Mouse (Mus musculus) forebrain, postnatal 0 days (tissue): ENCODE data around the gene Scarb1. TPM values are rescaled to one million over a fixed set of nuclear protein-coding genes. Genes with fewer than 3 reads are reported as not detected.
A peak's percentile ranks its signal among the peaks of the same experiment; 100 is the strongest.

Experiments
- ATAC-seq: fragments of 200-750 bp; cut with Nextera tagmentation; 2 replicates; pipeline ENCODE4 v1.8.0; 2017; ENCODE audit warnings: mild to moderate bottlenecking, moderate library complexity
- DNase-seq: peaks from one replicate; pipeline ENCODE4 v3.0.0-alpha.2; 2015
- H3K27ac ChIP-seq: fragments of 300-500 bp; sonication (generic); 2 replicates; pipeline ENCODE4 v1.5.1; 2014; ENCODE audit warnings: low read depth, mild to moderate bottlenecking, antibody characterized with exemption, low read length, moderate library complexity, mixed read lengths
- H3K27me3 ChIP-seq: fragments of 300-500 bp; sonication (generic); 2 replicates; pipeline ENCODE4 v1.6.1; 2014; ENCODE audit warnings: mild to moderate bottlenecking, low read length, mixed read lengths; ENCODE audit not compliant: insufficient read depth
- H3K36me3 ChIP-seq: fragments of 300-500 bp; sonication (generic); 2 replicates; pipeline ENCODE4 v1.6.1; 2014; ENCODE audit warnings: mild to moderate bottlenecking, moderate library complexity; ENCODE audit not compliant: insufficient read depth
- H3K4me1 ChIP-seq: fragments of 300-500 bp; sonication (generic); 2 replicates; pipeline ENCODE4 v1.6.1; 2014; ENCODE audit warnings: antibody characterized with exemption; ENCODE audit not compliant: insufficient read depth
- H3K4me2 ChIP-seq: fragments of 300-500 bp; sonication (generic); 2 replicates; pipeline ENCODE4 v1.6.1; 2014; ENCODE audit warnings: low read depth, mild to moderate bottlenecking, moderate library complexity
- H3K4me3 ChIP-seq: fragments of 300-500 bp; sonication (generic); 2 replicates; pipeline ENCODE4 v1.5.1; 2014; ENCODE audit warnings: low read depth, low read length, mixed read lengths
- H3K9ac ChIP-seq: fragments of 300-500 bp; sonication (generic); 2 replicates; pipeline ENCODE4 v1.6.1; 2014; ENCODE audit warnings: mild to moderate bottlenecking
- H3K9me3 ChIP-seq: fragments of 300-500 bp; sonication (generic); 2 replicates; pipeline ENCODE4 v1.6.1; 2016; ENCODE audit warnings: low read length
- CTCF ChIP-seq: sonication (generic); IDR thresholded peaks from 2 replicates; pipeline ENCODE4 v1.5.1; 2016; ENCODE audit warnings: antibody characterized with exemption, control low read depth, low read depth
- WGBS: fragments of 180-500 bp; shearing (Covaris S2); extraction: QIAGEN DNeasy Blood & Tissue Kit; methylation state at CpG from one replicate; pipeline ENCODE4 v1.1.7; 2014; 5-methylcytosine and 5-hydroxymethylcytosine counted together
- polyA plus RNA-seq: library from polyadenylated mRNA; unstranded; fragments of >200 nt; fragmentation: Nextera tagmentation; extraction: Ambion mirVana; gene quantifications from 2 replicates; pipeline ENCODE4 v1.2.1, GENCODE M21; 2015
- total RNA-seq: library from RNA; depleted of rRNA; stranded (reverse); fragments of >200 nt; gene quantifications from 2 replicates; pipeline ENCODE4 v1.2.3, GENCODE M21; 2014

Scarb1 gene
- total and polyA plus RNA-seq, 2 experiments from 2014 or later: 52.7 to 55.9 TPM

GRCm38 (mm10) chr5:125276765-125277164, 64.1 kb downstream of the Scarb1 start:
- WGBS: 59% methylated on average over 4 of the region's 4 CpGs
- DNase-seq (no peak), ATAC-seq (no peak)
- no peak overlapping the region for H3K9ac ChIP-seq
- peaks cover 10% of the 10 kb centered on the region for H3K36me3 ChIP-seq
- H3K4me2 ChIP-seq: no peak overlapping the region
- H3K4me1 ChIP-seq: no peaks in the 10 kb centered on the region
- no peak for TF ChIP-seq CTCF
- no peaks in the 10 kb centered on the region for H3K27me3 ChIP-seq
- no peak overlapping the region for H3K4me3 ChIP-seq
- H3K27ac ChIP-seq: no peak overlapping the region
- no peaks in the 10 kb centered on the region for H3K9me3 ChIP-seq

DNA sequence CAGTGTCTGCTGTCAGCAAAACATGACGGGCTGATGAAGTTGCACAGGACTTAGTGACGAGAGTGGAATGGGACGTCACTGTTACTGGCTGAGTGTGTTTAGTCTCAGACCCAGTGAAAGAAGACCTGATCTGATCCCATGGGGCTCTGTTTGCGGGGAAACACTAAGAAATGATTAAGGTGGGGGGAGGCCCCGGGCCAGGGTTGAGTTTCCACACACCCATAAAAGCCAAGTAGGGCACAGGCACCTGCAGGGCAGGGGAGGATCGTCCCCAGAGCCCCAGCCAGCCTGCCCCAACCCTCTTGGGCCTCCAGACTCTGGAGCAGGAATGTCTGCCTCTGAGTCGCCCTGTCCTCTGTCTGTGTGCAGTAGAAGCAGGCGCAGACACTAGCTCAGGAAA, 65.6 kb downstream of the Scarb1 start:
- Histone ChIP-seq H3K4me2 (no peak overlapping the region), H3K9ac (no peak overlapping the region), H3K27me3 (no peaks in the 10 kb centered on the region), H3K4me3 (no peak overlapping the region), H3K9me3 (no peaks in the 10 kb centered on the region), H3K4me1 (no peaks in the 10 kb centered on the region), H3K27ac (no peak overlapping the region), H3K36me3 (peaks cover 10% of the 10 kb centered on the region)
- ATAC-seq: no peak
- DNase-seq: no peak
- WGBS: 80% methylated on average over 8 of the region's 8 CpGs
- no peak for TF ChIP-seq CTCF

DNA sequence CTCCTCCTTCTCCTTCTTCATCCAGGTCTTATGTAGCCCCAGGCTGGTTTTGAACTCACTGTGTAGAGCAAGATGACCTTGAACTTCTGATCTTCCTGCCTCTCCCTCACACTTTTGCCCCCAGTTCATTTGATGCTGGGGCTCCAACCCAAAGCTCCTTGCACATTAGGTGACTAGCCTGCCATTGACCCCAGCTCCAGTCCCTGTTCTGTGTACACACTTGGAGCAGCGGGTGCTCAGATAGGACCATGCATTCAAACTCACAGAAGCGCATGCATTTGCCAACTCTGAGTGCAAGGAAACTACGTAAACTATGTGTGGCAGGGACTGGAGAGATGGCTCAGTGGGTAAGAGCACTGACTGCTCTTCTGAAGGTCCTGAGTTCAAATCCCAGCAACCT, 66.1 kb downstream of the Scarb1 start:
- Histone ChIP-seq H3K4me2 (no peak overlapping the region), H3K9ac (no peak overlapping the region), H3K36me3 (peaks cover 10% of the 10 kb centered on the region), H3K9me3 (no peaks in the 10 kb centered on the region), H3K4me1 (no peaks in the 10 kb centered on the region), H3K4me3 (no peak overlapping the region), H3K27ac (no peak overlapping the region), H3K27me3 (no peaks in the 10 kb centered on the region)
- DNase-seq (no peak), ATAC-seq (no peak)
- 86% methylated on average over 3 of the region's 3 CpGs for WGBS
- TF ChIP-seq CTCF: no peak

- ATAC-seq (no peak), DNase-seq (no peak)
- TF ChIP-seq CTCF: no peak
- no peak overlapping the region for H3K4me2 ChIP-seq
- H3K9ac ChIP-seq: no peak overlapping the region
- peak overlapping the region; percentile 48 for H3K27ac ChIP-seq
- H3K4me3 ChIP-seq: no peak overlapping the region
- no peaks in the 10 kb centered on the region for H3K9me3 ChIP-seq
- no peaks in the 10 kb centered on the region for H3K27me3 ChIP-seq
- H3K4me1 ChIP-seq: no peaks in the 10 kb centered on the region
- 75% methylated on average over 2 of the region's 2 CpGs for WGBS
- H3K36me3 ChIP-seq: peaks cover 10% of the 10 kb centered on the region
Observed at GRCm38 (mm10) chr5:125274182-125274581, 66.7 kb downstream of the Scarb1 start.

DNA sequence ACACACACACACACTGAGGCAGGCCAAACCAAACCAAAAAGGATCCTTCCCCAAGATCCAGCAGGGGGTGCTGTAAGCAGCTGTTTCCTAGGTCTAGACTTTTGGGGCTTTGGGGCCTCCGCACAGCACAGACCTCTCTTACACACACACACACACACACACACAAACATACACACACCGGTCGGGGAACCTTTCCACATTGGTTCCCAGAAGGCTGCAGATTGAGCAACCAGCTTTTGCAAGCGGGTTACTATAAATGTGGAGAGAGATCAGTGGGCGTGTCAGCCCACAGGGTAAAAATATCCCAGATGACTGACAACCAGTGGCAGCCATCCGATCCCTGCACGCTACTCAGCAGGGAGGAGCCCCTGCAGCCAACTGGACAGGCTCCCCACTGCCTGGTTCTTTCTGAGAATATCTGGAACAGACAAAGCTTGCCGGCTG, 67.2 kb downstream of the Scarb1 start:
- 16% methylated on average over 8 of the region's 8 CpGs for WGBS
- H3K4me3 ChIP-seq: no peak overlapping the region
- H3K27ac ChIP-seq: peak overlapping the region; percentile 48
- no peak overlapping the region for H3K4me2 ChIP-seq
- no peaks in the 10 kb centered on the region for H3K27me3 ChIP-seq
- H3K9me3 ChIP-seq: no peaks in the 10 kb centered on the region
- TF ChIP-seq CTCF: peak; percentile 75
- no peak overlapping the region for H3K9ac ChIP-seq
- ATAC-seq (peak; percentile 40), DNase-seq (peak; percentile 71)
- H3K36me3 ChIP-seq: peaks cover 10% of the 10 kb centered on the region
- no peaks in the 10 kb centered on the region for H3K4me1 ChIP-seq

GRCm38 (mm10) chr5:125272231-125272988, 68.5 kb downstream of the Scarb1 start:
- Histone ChIP-seq H3K27me3 (no peaks in the 10 kb centered on the region), H3K4me3 (no peak overlapping the region), H3K9me3 (no peaks in the 10 kb centered on the region), H3K9ac (no peak overlapping the region), H3K27ac (no peak overlapping the region), H3K36me3 (peaks cover 9% of the 10 kb centered on the region), H3K4me1 (0 out of 2 replicates have a peak, but pooled peaks cover 5% of the 10 kb centered on the region), H3K4me2 (no peak overlapping the region)
- DNase-seq (no peak), ATAC-seq (no peak)
- WGBS: 83% methylated on average over 10 of the region's 10 CpGs
- TF ChIP-seq CTCF: no peak

DNA sequence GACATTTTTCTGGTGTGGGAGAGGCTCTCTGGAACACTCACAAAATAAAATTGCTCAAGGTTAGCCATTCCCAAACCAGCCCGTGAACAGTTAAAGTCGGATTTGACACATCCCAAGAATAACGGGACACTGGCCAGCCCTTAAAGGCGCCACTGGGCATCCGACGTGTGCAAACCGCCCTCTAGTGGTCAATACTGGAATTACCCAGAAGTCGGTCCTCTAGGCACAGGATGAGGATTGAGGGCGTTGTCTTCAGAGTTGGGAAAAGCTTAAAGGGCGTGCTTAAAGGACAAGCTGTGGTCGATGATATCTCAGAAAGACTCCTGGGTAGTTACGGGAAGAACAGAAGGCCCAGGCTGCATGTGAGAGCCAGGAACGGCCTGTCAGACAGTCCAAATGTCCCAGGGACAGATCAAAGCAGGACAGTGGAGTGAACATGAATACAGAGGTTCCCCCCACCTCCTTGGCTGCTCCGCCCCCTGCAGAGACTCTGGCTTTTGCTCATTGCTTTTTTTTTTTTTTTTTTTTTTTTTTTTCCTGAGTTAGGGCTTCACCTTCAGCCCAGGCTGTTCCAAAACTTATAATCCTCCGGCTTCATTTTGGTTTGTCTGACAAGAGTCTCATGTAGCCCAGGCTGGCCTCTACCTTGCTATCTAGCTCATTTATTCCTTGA, 69.2 kb downstream of the Scarb1 start:
- 12% methylated on average over 15 of the region's 15 CpGs for WGBS
- peaks cover 1% of the 10 kb centered on the region; the same call in 1 of the 2 replicates for H3K36me3 ChIP-seq
- no peak overlapping the region for H3K9ac ChIP-seq
- H3K9me3 ChIP-seq: no peaks in the 10 kb centered on the region
- no peak overlapping the region for H3K4me2 ChIP-seq
- peaks cover 10% of the 10 kb centered on the region for H3K4me1 ChIP-seq
- TF ChIP-seq CTCF: peak; percentile 97
- no peak overlapping the region for H3K4me3 ChIP-seq
- peak; percentile 94 for DNase-seq
- no peaks in the 10 kb centered on the region for H3K27me3 ChIP-seq
- no peak overlapping the region for H3K27ac ChIP-seq
- ATAC-seq: peak; percentile 32; the same call in 1 of the 2 replicates
